Mouse (Mus musculus) liver, embryonic 13.5 days (tissue): Measurements from ENCODE around the gene 5730522E02Rik. TPM values are rescaled to one million over a fixed set of nuclear protein-coding genes. Genes with fewer than 3 reads are reported as not detected.

ENCODE experiments used
- ATAC-seq: fragments of 200-750 bp; cut with Nextera tagmentation; 2 replicates; pipeline ENCODE4 v1.8.0; 2017; ENCODE audit warnings: low read depth, mild to moderate bottlenecking, moderate number of reproducible peaks, moderate library complexity
- DNase-seq: peaks from one replicate; pipeline ENCODE4 v3.0.0; 2022
- H3K27ac ChIP-seq: fragments of 300-500 bp; sonication (generic); 2 replicates; pipeline ENCODE4 v1.5.1; 2015; ENCODE audit warnings: moderate library complexity, mild to moderate bottlenecking, inconsistent platforms
- H3K27me3 ChIP-seq: fragments of 300-500 bp; sonication (generic); 2 replicates; pipeline ENCODE4 v1.6.1; 2015; ENCODE audit warnings: mild to moderate bottlenecking, inconsistent platforms
- H3K36me3 ChIP-seq: fragments of 300-500 bp; sonication (generic); 2 replicates; pipeline ENCODE4 v1.6.1; 2015; ENCODE audit warnings: mild to moderate bottlenecking, inconsistent platforms
- H3K4me1 ChIP-seq: fragments of 300-500 bp; sonication (generic); replicated peaks from 2 replicates; pipeline ENCODE4 v1.6.1; 2015; ENCODE audit warnings: inconsistent platforms
- H3K4me2 ChIP-seq: fragments of 300-500 bp; sonication (generic); 2 replicates; pipeline ENCODE4 v1.6.1; 2015; ENCODE audit warnings: inconsistent platforms, mild to moderate bottlenecking, moderate library complexity
- H3K4me3 ChIP-seq: fragments of 300-500 bp; sonication (generic); replicated peaks from 2 replicates; pipeline ENCODE4 v1.5.1; 2015; ENCODE audit warnings: mild to moderate bottlenecking, inconsistent platforms
- H3K9ac ChIP-seq: fragments of 300-500 bp; sonication (generic); 2 replicates; pipeline ENCODE4 v1.6.1; 2015; ENCODE audit warnings: mild to moderate bottlenecking, inconsistent platforms
- H3K9me3 ChIP-seq: fragments of 300-500 bp; sonication (generic); replicated peaks from 2 replicates; pipeline ENCODE4 v1.6.1; 2016; ENCODE audit warnings: inconsistent platforms
- WGBS: fragments of 180-500 bp; shearing (Covaris S2); methylation state at CpG from one replicate; pipeline ENCODE4 v1.1.7; 2015; ENCODE audit not compliant: insufficient replicate concordance; 5-methylcytosine and 5-hydroxymethylcytosine counted together
- polyA plus RNA-seq: library from polyadenylated mRNA; unstranded; fragments of >200 nt; fragmentation: Nextera tagmentation; extraction: Ambion mirVana; gene quantifications from 2 replicates; pipeline ENCODE4 v1.2.1, GENCODE M21; 2015

5730522E02Rik gene
- polyA plus RNA-seq, 1 experiment from 2014 or later, result 0.18 TPM

GRCm38 (mm10) chr11:26085380-26086035, 125.1 kb downstream of the 5730522E02Rik start:
- H3K4me1 ChIP-seq, result no peaks in the 10 kb centered on the region
- H3K4me2 ChIP-seq, result no peak overlapping the region
- H3K9ac ChIP-seq, result no peak overlapping the region
- no peaks in the 10 kb centered on the region for H3K9me3 ChIP-seq
- WGBS, result 46% methylated on average over 6 of the region's 6 CpGs
- H3K36me3 ChIP-seq, result no peaks in the 10 kb centered on the region
- no peak overlapping the region for H3K4me3 ChIP-seq
- DNase-seq (no peak), ATAC-seq (no peak)
- H3K27ac ChIP-seq, result no peak overlapping the region
- no peaks in the 10 kb centered on the region for H3K27me3 ChIP-seq

- H3K4me3 ChIP-seq, result no peak overlapping the region
- H3K9ac ChIP-seq, result no peak overlapping the region
- H3K36me3 ChIP-seq, result no peaks in the 10 kb centered on the region
- ATAC-seq (no peak), DNase-seq (no peak)
- no peak overlapping the region for H3K4me2 ChIP-seq
- WGBS, result 56% methylated on average over 2 of the region's 2 CpGs
- H3K9me3 ChIP-seq, result no peaks in the 10 kb centered on the region
- H3K27me3 ChIP-seq, result no peaks in the 10 kb centered on the region
- H3K4me1 ChIP-seq, result no peaks in the 10 kb centered on the region
- no peak overlapping the region for H3K27ac ChIP-seq
These were observed 134.2 kb downstream of the 5730522E02Rik start for GRCm38 (mm10) chr11:26076335-26076734.

GRCm38 (mm10) chr11:26075536-26075935, 135.0 kb downstream of the 5730522E02Rik start:
- no peak for ATAC-seq
- Histone ChIP-seq H3K27me3 (no peaks in the 10 kb centered on the region), H3K4me1 (no peaks in the 10 kb centered on the region), H3K9me3 (no peaks in the 10 kb centered on the region), H3K27ac (no peak overlapping the region), H3K36me3 (no peaks in the 10 kb centered on the region), H3K4me2 (no peak overlapping the region), H3K9ac (no peak overlapping the region), H3K4me3 (no peak overlapping the region)
- DNase-seq, result no peak
- WGBS, result 63% methylated on average over 6 of the region's 6 CpGs

- no peak overlapping the region for H3K4me2 ChIP-seq
- H3K4me1 ChIP-seq, result no peaks in the 10 kb centered on the region
- no peak overlapping the region for H3K27ac ChIP-seq
- DNase-seq (no peak), ATAC-seq (no peak)
- H3K27me3 ChIP-seq, result no peaks in the 10 kb centered on the region
- WGBS, result 36% methylated on average over 8 of the region's 8 CpGs
- no peak overlapping the region for H3K4me3 ChIP-seq
- no peaks in the 10 kb centered on the region for H3K36me3 ChIP-seq
- no peak overlapping the region for H3K9ac ChIP-seq
- no peaks in the 10 kb centered on the region for H3K9me3 ChIP-seq
These were observed 136.8 kb downstream of the 5730522E02Rik start for GRCm38 (mm10) chr11:26073638-26074294.

GRCm38 (mm10) chr11:26072101-26072500, 138.5 kb downstream of the 5730522E02Rik start:
- ATAC-seq (no peak), DNase-seq (no peak)
- no peak overlapping the region for H3K9ac ChIP-seq
- no peak overlapping the region for H3K4me3 ChIP-seq
- H3K27ac ChIP-seq, result no peak overlapping the region
- H3K27me3 ChIP-seq, result no peaks in the 10 kb centered on the region
- no peak overlapping the region for H3K4me2 ChIP-seq
- no peaks in the 10 kb centered on the region for H3K9me3 ChIP-seq
- no peaks in the 10 kb centered on the region for H3K4me1 ChIP-seq
- 43% methylated on average over 4 of the region's 4 CpGs for WGBS
- no peaks in the 10 kb centered on the region for H3K36me3 ChIP-seq

- DNase-seq, result no peak
- H3K27me3 ChIP-seq, result no peaks in the 10 kb centered on the region
- 36% methylated on average over 2 of the region's 2 CpGs for WGBS
- no peaks in the 10 kb centered on the region for H3K9me3 ChIP-seq
- H3K4me3 ChIP-seq, result no peak overlapping the region
- no peaks in the 10 kb centered on the region for H3K4me1 ChIP-seq
- H3K9ac ChIP-seq, result no peak overlapping the region
- H3K4me2 ChIP-seq, result no peak overlapping the region
- no peaks in the 10 kb centered on the region for H3K36me3 ChIP-seq
- ATAC-seq, result no peak
- H3K27ac ChIP-seq, result no peak overlapping the region
These were observed 147.3 kb downstream of the 5730522E02Rik start for GRCm38 (mm10) chr11:26063252-26063651.

GRCm38 (mm10) chr11:26061471-26062137, 149.0 kb downstream of the 5730522E02Rik start:
- no peak overlapping the region for H3K27ac ChIP-seq
- 61% methylated on average over 8 of the region's 8 CpGs for WGBS
- no peak overlapping the region for H3K9ac ChIP-seq
- no peaks in the 10 kb centered on the region for H3K9me3 ChIP-seq
- H3K4me1 ChIP-seq, result no peaks in the 10 kb centered on the region
- no peaks in the 10 kb centered on the region for H3K36me3 ChIP-seq
- ATAC-seq (no peak), DNase-seq (no peak)
- no peak overlapping the region for H3K4me2 ChIP-seq
- no peak overlapping the region for H3K4me3 ChIP-seq
- H3K27me3 ChIP-seq, result no peaks in the 10 kb centered on the region

- Histone ChIP-seq H3K4me2 (no peak overlapping the region), H3K27me3 (no peaks in the 10 kb centered on the region), H3K4me3 (no peak overlapping the region), H3K9ac (no peak overlapping the region), H3K4me1 (no peaks in the 10 kb centered on the region), H3K9me3 (no peaks in the 10 kb centered on the region), H3K36me3 (no peaks in the 10 kb centered on the region), H3K27ac (no peak overlapping the region)
- ATAC-seq (no peak), DNase-seq (no peak)
- WGBS, result 38% methylated on average over 2 of the region's 2 CpGs
These were observed 197.0 kb downstream of the 5730522E02Rik start for GRCm38 (mm10) chr11:26013527-26013926.

GRCm38 (mm10) chr11:26004018-26004417, 206.5 kb downstream of the 5730522E02Rik start:
- 62% methylated on average over 4 of the region's 4 CpGs for WGBS
- H3K4me1 ChIP-seq, result no peaks in the 10 kb centered on the region
- no peaks in the 10 kb centered on the region for H3K27me3 ChIP-seq
- H3K9me3 ChIP-seq, result no peaks in the 10 kb centered on the region
- H3K36me3 ChIP-seq, result no peaks in the 10 kb centered on the region
- no peak for ATAC-seq
- H3K4me2 ChIP-seq, result no peak overlapping the region
- H3K4me3 ChIP-seq, result no peak overlapping the region
- no peak overlapping the region for H3K27ac ChIP-seq
- no peak overlapping the region for H3K9ac ChIP-seq
- no peak for DNase-seq

- Histone ChIP-seq H3K4me2 (no peak overlapping the region), H3K4me3 (no peak overlapping the region), H3K4me1 (no peaks in the 10 kb centered on the region), H3K9me3 (no peaks in the 10 kb centered on the region), H3K36me3 (no peaks in the 10 kb centered on the region), H3K9ac (no peak overlapping the region), H3K27me3 (no peaks in the 10 kb centered on the region), H3K27ac (no peak overlapping the region)
- no peak for DNase-seq
- WGBS, result 61% methylated on average over 5 of the region's 5 CpGs
- ATAC-seq, result no peak
These were observed 210.8 kb downstream of the 5730522E02Rik start for GRCm38 (mm10) chr11:25999738-26000137.

GRCm38 (mm10) chr11:25997469-25997868, 213.1 kb downstream of the 5730522E02Rik start:
- H3K9ac ChIP-seq, result no peak overlapping the region
- DNase-seq (no peak), ATAC-seq (no peak)
- H3K9me3 ChIP-seq, result no peaks in the 10 kb centered on the region
- no peaks in the 10 kb centered on the region for H3K36me3 ChIP-seq
- no peak overlapping the region for H3K27ac ChIP-seq
- H3K4me1 ChIP-seq, result no peaks in the 10 kb centered on the region
- no peak overlapping the region for H3K4me3 ChIP-seq
- WGBS, result 68% methylated on average over 4 of the region's 4 CpGs
- H3K4me2 ChIP-seq, result no peak overlapping the region
- H3K27me3 ChIP-seq, result no peaks in the 10 kb centered on the region
